Mouse (Mus musculus) lung, postnatal 0 days (tissue): ENCODE results near the gene Nfatc2. TPM values are rescaled to one million over a fixed set of nuclear protein-coding genes. Genes with fewer than 3 reads are reported as not detected.

Source experiments
- ATAC-seq: fragments of 200-750 bp; cut with Nextera tagmentation; 2 replicates; pipeline ENCODE4 v1.8.0; 2017; ENCODE audit warnings: moderate library complexity
- DNase-seq: peaks from one replicate; pipeline ENCODE4 v3.0.0-alpha.2; 2016; ENCODE audit warnings: low spot score
- H3K27ac ChIP-seq: fragments of 300-500 bp; sonication (generic); 2 replicates; pipeline ENCODE4 v1.5.1; 2014; ENCODE audit warnings: antibody characterized with exemption, mild to moderate bottlenecking, low read length, mixed read lengths
- H3K27me3 ChIP-seq: fragments of 300-500 bp; sonication (generic); replicated peaks from 2 replicates; pipeline ENCODE4 v1.6.1; 2014; ENCODE audit warnings: low read length, mixed read lengths; ENCODE audit not compliant: insufficient read depth
- H3K36me3 ChIP-seq: fragments of 300-500 bp; sonication (generic); 2 replicates; pipeline ENCODE4 v1.6.1; 2014; ENCODE audit warnings: low read length, mixed read lengths; ENCODE audit not compliant: insufficient read depth
- H3K4me1 ChIP-seq: fragments of 300-500 bp; sonication (generic); 2 replicates; pipeline ENCODE4 v1.6.1; 2014; ENCODE audit warnings: antibody characterized with exemption, low read depth, low read length, mixed read lengths; ENCODE audit not compliant: insufficient read depth
- H3K4me2 ChIP-seq: fragments of 300-500 bp; sonication (generic); replicated peaks from 2 replicates; pipeline ENCODE4 v1.6.1; 2014; ENCODE audit warnings: low read depth, mild to moderate bottlenecking, low read length, moderate library complexity, mixed read lengths
- H3K4me3 ChIP-seq: fragments of 300-500 bp; sonication (generic); 2 replicates; pipeline ENCODE4 v1.5.1; 2014; ENCODE audit warnings: low read depth, low read length
- H3K9ac ChIP-seq: fragments of 300-500 bp; sonication (generic); replicated peaks from 2 replicates; pipeline ENCODE4 v1.6.1; 2014; ENCODE audit warnings: low read depth, mild to moderate bottlenecking
- H3K9me3 ChIP-seq: fragments of 300-500 bp; sonication (generic); 2 replicates; pipeline ENCODE4 v1.6.1; 2016; ENCODE audit warnings: low read length, mixed read lengths
- CTCF ChIP-seq: IDR thresholded peaks from 2 replicates; pipeline ENCODE4 v1.5.1; 2016; ENCODE audit warnings: antibody characterized with exemption, mild to moderate bottlenecking
- EP300 ChIP-seq: IDR thresholded peaks from 2 replicates; pipeline ENCODE4 v1.6.1; 2016; ENCODE audit warnings: antibody characterized with exemption, mild to moderate bottlenecking, control low read depth
- WGBS: fragments of 180-500 bp; shearing (Covaris S2); extraction: QIAGEN DNeasy Blood & Tissue Kit; methylation state at CpG from one replicate; pipeline ENCODE4 v1.1.7; 2014; 5-methylcytosine and 5-hydroxymethylcytosine counted together
- polyA plus RNA-seq: library from polyadenylated mRNA; unstranded; fragments of >200 nt; fragmentation: Nextera tagmentation; extraction: Ambion mirVana; gene quantifications from 2 replicates; pipeline ENCODE4 v1.2.1, GENCODE M21; 2015

Nfatc2 gene
- polyA plus RNA-seq, 1 experiment from 2014 or later = 0.72 TPM

DNA sequence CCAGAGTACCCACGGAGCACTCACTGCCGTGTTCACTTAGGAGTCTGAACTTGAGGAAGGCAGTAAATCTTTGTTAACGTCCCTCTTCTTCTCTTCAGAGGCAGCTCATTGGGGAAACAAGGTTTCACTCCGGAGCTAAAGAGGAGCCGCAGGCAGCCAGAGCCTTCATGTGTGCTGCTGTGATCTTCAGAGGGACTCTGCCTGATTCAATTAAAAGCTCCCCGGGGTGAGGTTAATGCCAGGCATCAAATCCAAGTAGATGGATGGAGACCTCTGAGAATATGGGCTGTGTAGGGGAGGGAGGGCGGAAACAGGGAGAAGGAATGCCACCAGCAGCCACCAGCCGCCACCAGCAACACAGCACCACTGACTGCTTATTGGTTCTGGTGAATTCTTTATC lies 157.3 kb downstream of the Nfatc2 start:
- Histone ChIP-seq H3K9me3 (no peaks in the 10 kb centered on the region), H3K4me2 (no peak overlapping the region), H3K27me3 (0 out of 2 replicates have a peak, but pooled peaks cover 8% of the 10 kb centered on the region), H3K9ac (no peak overlapping the region), H3K4me1 (no peaks in the 10 kb centered on the region), H3K27ac (no peak overlapping the region), H3K36me3 (no peaks in the 10 kb centered on the region), H3K4me3 (no peak overlapping the region)
- TF ChIP-seq CTCF (no peak), EP300 (no peak)
- ATAC-seq (no peak), DNase-seq (no peak)
- 40% methylated on average over 8 of the region's 8 CpGs for WGBS

DNA sequence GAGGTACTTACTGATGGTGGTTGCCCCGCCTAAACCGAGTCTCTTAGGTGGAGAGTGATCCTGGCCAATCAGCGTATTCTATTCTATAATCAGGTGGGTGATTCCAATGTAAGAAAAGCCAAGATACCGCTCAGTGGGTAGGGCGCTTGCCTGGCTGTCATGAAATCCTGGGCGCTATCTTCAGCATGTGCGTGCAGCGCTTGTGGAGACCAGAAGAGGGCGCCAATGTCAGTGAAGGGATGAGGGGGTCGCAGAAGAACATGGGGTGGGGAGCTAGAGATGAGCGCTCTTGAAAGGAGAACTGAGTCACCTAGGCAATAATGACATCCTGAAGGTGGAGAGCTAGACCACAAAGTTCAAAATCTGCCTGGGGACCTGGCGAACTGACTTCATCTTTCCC lies 160.0 kb downstream of the Nfatc2 start:
- Histone ChIP-seq H3K4me2 (no peak overlapping the region), H3K9ac (no peak overlapping the region), H3K9me3 (no peaks in the 10 kb centered on the region), H3K27ac (no peak overlapping the region), H3K27me3 (0 out of 2 replicates have a peak, but pooled peaks cover 8% of the 10 kb centered on the region), H3K36me3 (no peaks in the 10 kb centered on the region), H3K4me3 (no peak overlapping the region), H3K4me1 (no peaks in the 10 kb centered on the region)
- TF ChIP-seq EP300 (no peak), CTCF (no peak)
- ATAC-seq (no peak), DNase-seq (no peak)
- 91% methylated on average over 12 of the region's 12 CpGs for WGBS

DNA sequence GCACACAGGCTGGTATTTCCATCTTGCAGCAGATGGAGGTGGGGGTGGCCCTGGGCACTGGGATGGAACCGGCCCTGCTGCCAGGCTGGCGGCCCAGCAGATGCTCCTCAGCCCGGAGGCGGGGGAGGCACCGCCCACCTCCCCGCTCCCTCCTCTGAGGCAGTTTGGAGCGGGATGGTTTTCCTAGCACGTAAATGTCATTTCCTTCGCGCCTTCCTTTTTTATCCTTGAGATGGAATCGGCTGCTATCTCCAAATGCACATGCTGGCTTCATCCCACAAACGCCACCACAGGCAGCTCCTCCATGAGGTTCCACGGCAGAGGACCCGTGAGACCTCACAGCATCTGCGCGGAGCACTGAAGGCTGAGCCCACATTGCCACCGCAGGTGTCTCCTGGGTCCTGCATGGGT lies 160.5 kb downstream of the Nfatc2 start:
- 91% methylated on average over 17 of the region's 17 CpGs for WGBS
- H3K9me3 ChIP-seq = no peaks in the 10 kb centered on the region
- no peak overlapping the region for H3K27ac ChIP-seq
- no peaks in the 10 kb centered on the region for H3K36me3 ChIP-seq
- no peak overlapping the region for H3K4me3 ChIP-seq
- H3K4me2 ChIP-seq = no peak overlapping the region
- DNase-seq (no peak), ATAC-seq (no peak)
- H3K4me1 ChIP-seq = no peaks in the 10 kb centered on the region
- TF ChIP-seq EP300 (no peak), CTCF (no peak)
- H3K27me3 ChIP-seq = 0 out of 2 replicates have a peak, but pooled peaks cover 7% of the 10 kb centered on the region
- H3K9ac ChIP-seq = no peak overlapping the region

DNA sequence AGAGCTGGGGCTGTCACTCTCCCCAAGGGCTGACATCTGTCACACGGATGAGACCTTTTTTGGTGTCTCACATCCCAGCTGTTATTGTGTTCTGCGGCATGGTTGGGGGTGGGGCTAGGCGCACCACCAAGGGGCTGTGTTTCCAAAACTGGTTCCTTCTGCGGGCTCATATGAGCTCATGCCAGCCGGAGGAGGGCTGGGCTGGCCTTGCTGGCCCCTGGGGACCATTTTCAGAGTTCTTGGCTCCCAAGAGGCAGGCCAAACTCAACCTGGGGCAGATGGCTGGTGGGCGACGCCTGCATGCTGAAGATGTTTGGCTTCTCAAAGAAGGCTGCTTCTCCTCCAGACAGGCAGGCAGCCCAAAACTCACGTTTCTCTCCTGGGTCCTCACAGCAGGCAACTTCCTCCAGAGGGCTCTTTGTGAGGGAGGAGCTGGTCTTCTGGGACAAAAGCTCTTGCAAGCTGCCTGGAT lies 162.4 kb downstream of the Nfatc2 start:
- Histone ChIP-seq H3K4me2 (no peak overlapping the region), H3K9me3 (no peaks in the 10 kb centered on the region), H3K27me3 (no peaks in the 10 kb centered on the region), H3K4me1 (no peaks in the 10 kb centered on the region), H3K27ac (no peak overlapping the region), H3K4me3 (no peak overlapping the region), H3K36me3 (no peaks in the 10 kb centered on the region), H3K9ac (no peak overlapping the region)
- TF ChIP-seq EP300 (no peak), CTCF (no peak)
- WGBS = 49% methylated on average over 8 of the region's 8 CpGs
- ATAC-seq = no peak
- DNase-seq = no peak

DNA sequence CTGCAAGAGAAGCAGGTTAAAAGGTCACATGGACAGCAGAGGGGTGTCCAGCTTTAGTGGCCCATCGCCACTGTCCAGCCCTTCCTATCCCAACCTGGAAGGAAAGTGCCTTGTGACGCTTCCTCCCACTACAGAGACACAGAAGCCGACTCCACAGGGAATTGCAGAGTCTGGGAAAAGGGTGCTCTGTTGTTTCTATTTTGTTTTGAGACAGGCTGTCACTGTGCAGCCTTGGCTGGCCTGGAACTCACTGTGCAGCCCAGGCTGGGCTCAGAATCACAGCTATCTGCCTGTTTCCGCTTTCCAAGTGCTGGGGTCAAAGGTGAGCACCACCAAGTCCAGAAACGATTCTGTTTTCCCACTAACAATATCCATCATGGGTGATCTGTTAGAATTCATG lies 167.3 kb downstream of the Nfatc2 start:
- DNase-seq = no peak
- H3K9me3 ChIP-seq = no peaks in the 10 kb centered on the region
- no peak overlapping the region for H3K4me2 ChIP-seq
- peak; percentile 46; the same call in 1 of the 2 replicates for ATAC-seq
- no peak for TF ChIP-seq EP300
- TF ChIP-seq CTCF = no peak
- H3K27ac ChIP-seq = no peak overlapping the region
- H3K9ac ChIP-seq = no peak overlapping the region
- no peaks in the 10 kb centered on the region for H3K36me3 ChIP-seq
- WGBS = 47% methylated on average over 5 of the region's 5 CpGs
- no peaks in the 10 kb centered on the region for H3K27me3 ChIP-seq
- no peak overlapping the region for H3K4me3 ChIP-seq
- no peaks in the 10 kb centered on the region for H3K4me1 ChIP-seq

DNA sequence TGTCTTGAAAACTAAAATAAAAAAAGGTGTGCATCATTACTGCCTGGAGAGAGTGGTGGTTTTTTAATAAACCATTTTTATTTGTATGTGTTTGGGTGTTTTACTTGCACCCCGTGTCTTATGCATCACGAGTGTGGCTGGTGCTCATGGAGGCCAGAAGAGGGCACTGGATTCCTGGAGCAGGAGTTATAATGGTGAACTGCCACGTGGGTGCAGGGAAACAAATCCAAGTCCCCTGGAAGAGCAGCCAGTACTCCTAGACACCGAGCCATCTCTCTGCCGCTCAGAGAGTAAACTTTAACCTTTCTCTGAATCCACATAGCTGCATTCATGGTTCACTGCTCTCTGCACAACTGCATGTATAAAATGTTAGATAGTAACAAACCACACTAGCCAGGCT lies 168.1 kb downstream of the Nfatc2 start:
- DNase-seq = no peak
- H3K27me3 ChIP-seq = no peaks in the 10 kb centered on the region
- H3K4me1 ChIP-seq = no peaks in the 10 kb centered on the region
- no peak overlapping the region for H3K4me2 ChIP-seq
- no peak overlapping the region for H3K27ac ChIP-seq
- 62% methylated on average over 5 of the region's 5 CpGs for WGBS
- no peak overlapping the region for H3K9ac ChIP-seq
- TF ChIP-seq EP300 (no peak), CTCF (no peak)
- H3K4me3 ChIP-seq = no peak overlapping the region
- H3K36me3 ChIP-seq = no peaks in the 10 kb centered on the region
- ATAC-seq = no peak
- no peaks in the 10 kb centered on the region for H3K9me3 ChIP-seq

DNA sequence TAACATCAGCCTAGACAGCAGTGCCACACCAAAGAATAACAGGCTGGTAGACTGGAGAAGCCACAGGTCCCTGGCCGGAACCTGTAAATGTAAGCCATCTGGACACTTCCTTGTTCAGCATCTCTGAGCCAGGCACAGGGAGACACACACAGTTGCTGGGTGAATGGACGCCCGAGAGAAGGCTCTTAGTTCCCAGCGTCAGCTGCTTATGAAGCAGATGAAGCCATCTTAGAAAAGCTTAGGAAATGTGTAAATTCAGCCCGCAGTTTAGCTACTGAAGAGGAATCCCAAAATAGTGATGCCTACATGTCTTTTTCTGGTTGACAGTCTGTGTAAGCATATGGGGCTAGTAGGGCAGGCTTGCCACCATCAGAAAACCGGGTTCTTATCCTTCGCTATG lies 169.1 kb downstream of the Nfatc2 start:
- no peak for DNase-seq
- Histone ChIP-seq H3K9me3 (no peaks in the 10 kb centered on the region), H3K4me2 (no peak overlapping the region), H3K36me3 (no peaks in the 10 kb centered on the region), H3K4me3 (no peak overlapping the region), H3K27ac (no peak overlapping the region), H3K27me3 (no peaks in the 10 kb centered on the region), H3K4me1 (no peaks in the 10 kb centered on the region), H3K9ac (no peak overlapping the region)
- ATAC-seq = no peak
- WGBS = 93% methylated on average over 7 of the region's 7 CpGs
- no peak for TF ChIP-seq EP300
